Mouse (Mus musculus) embryonic facial prominence, embryonic 14.5 days (tissue): ENCODE measurements at regions not wholly inside any gene's neighbourhood (a gene's known extent, or its start where the extent isn't known, plus 50 kb on each side); places are given as distances from the start of the nearest gene placed in this dataset.

Source experiments
- ATAC-seq: fragments of 200-750 bp; cut with Nextera tagmentation; 2 replicates; pipeline ENCODE4 v1.8.0; 2017; ENCODE audit warnings: low read depth, moderate number of reproducible peaks, moderate TSS enrichment
- DNase-seq: peaks from one replicate; pipeline ENCODE4 v3.0.0-alpha.2; 2015; ENCODE audit warnings: low spot score
- H3K27ac ChIP-seq: fragments of 300-500 bp; sonication (generic); replicated peaks from 2 replicates; pipeline ENCODE4 v1.5.1; 2014; ENCODE audit warnings: low read depth, mild to moderate bottlenecking, low read length, moderate library complexity
- H3K27me3 ChIP-seq: fragments of 300-500 bp; sonication (generic); replicated peaks from 2 replicates; pipeline ENCODE4 v1.6.1; 2014; ENCODE audit warnings: low read length; ENCODE audit not compliant: control insufficient read depth, insufficient read depth
- H3K36me3 ChIP-seq: fragments of 300-500 bp; sonication (generic); 2 replicates; pipeline ENCODE4 v1.6.1; 2014; ENCODE audit warnings: low read length, mixed read lengths; ENCODE audit not compliant: control insufficient read depth, insufficient read depth
- H3K4me1 ChIP-seq: fragments of 300-500 bp; sonication (generic); 2 replicates; pipeline ENCODE4 v1.6.1; 2014; ENCODE audit warnings: antibody characterized with exemption, low read length; ENCODE audit not compliant: control insufficient read depth, insufficient read depth
- H3K4me2 ChIP-seq: fragments of 300-500 bp; sonication (generic); 2 replicates; pipeline ENCODE4 v1.6.1; 2014; ENCODE audit warnings: low read depth, mild to moderate bottlenecking, low read length, moderate library complexity, mixed read lengths
- H3K4me3 ChIP-seq: fragments of 300-500 bp; sonication (generic); 2 replicates; pipeline ENCODE4 v1.5.1; 2014; ENCODE audit warnings: low read depth, mild to moderate bottlenecking, low read length
- H3K9ac ChIP-seq: fragments of 300-500 bp; sonication (generic); 2 replicates; pipeline ENCODE4 v1.6.1; 2014; ENCODE audit warnings: low read depth, mild to moderate bottlenecking, low read length, moderate library complexity, mixed read lengths
- H3K9me3 ChIP-seq: fragments of 300-500 bp; sonication (generic); 2 replicates; pipeline ENCODE4 v1.6.1; 2016; ENCODE audit warnings: low read length; ENCODE audit not compliant: control insufficient read depth
- WGBS: fragments of 180-500 bp; shearing (Covaris S2); extraction: QIAGEN DNeasy Blood & Tissue Kit; methylation state at CpG from one replicate; pipeline ENCODE4 v1.1.7; 2014; 5-methylcytosine and 5-hydroxymethylcytosine counted together

GRCm38 (mm10) chr16:15084147-15084752 is 177.8 kb downstream of the Efcab1 start:
- DNase-seq (peak; percentile 56), ATAC-seq (peak; percentile 70)
- peak overlapping the region; percentile 75 for H3K4me2 ChIP-seq
- WGBS = 14% methylated on average over 10 of the region's 10 CpGs
- H3K36me3 ChIP-seq = no peaks in the 10 kb centered on the region
- no peaks in the 10 kb centered on the region for H3K9me3 ChIP-seq
- H3K27me3 ChIP-seq = no peaks in the 10 kb centered on the region
- H3K4me3 ChIP-seq = peak overlapping the region; percentile 49
- peak overlapping the region; percentile 63 for H3K9ac ChIP-seq
- H3K4me1 ChIP-seq = peaks cover 11% of the 10 kb centered on the region
- peak overlapping the region; percentile 96 for H3K27ac ChIP-seq

GRCm38 (mm10) chr16:15084753-15085728 is 178.6 kb downstream of the Efcab1 start:
- Histone ChIP-seq H3K36me3 (no peaks in the 10 kb centered on the region), H3K9me3 (no peaks in the 10 kb centered on the region), H3K9ac (peak overlapping the region; percentile 63), H3K27ac (peak overlapping the region; percentile 96), H3K4me2 (peak overlapping the region; percentile 75), H3K4me3 (peak overlapping the region; percentile 49), H3K4me1 (peaks cover 11% of the 10 kb centered on the region), H3K27me3 (no peaks in the 10 kb centered on the region)
- peak; percentile 84 for DNase-seq
- WGBS = under 1% methylated on average over 56 of the region's 56 CpGs
- ATAC-seq = peak; percentile 91

- no peak overlapping the region for H3K9ac ChIP-seq
- no peak overlapping the region for H3K4me3 ChIP-seq
- H3K36me3 ChIP-seq = no peaks in the 10 kb centered on the region
- peaks cover 11% of the 10 kb centered on the region for H3K4me1 ChIP-seq
- no peak overlapping the region for H3K4me2 ChIP-seq
- no peaks in the 10 kb centered on the region for H3K27me3 ChIP-seq
- no peak for ATAC-seq
- WGBS = 74% methylated on average over 4 of the region's 4 CpGs
- H3K27ac ChIP-seq = no peak overlapping the region
- DNase-seq = peak; percentile 50
- no peaks in the 10 kb centered on the region for H3K9me3 ChIP-seq
These were observed 180.2 kb downstream of the Efcab1 start for GRCm38 (mm10) chr16:15086556-15086955.

GRCm38 (mm10) chr16:15103938-15104337 is 197.5 kb downstream of the Efcab1 start:
- Histone ChIP-seq H3K27ac (no peak overlapping the region), H3K27me3 (no peaks in the 10 kb centered on the region), H3K9me3 (0 out of 2 replicates have a peak, but pooled peaks cover 2% of the 10 kb centered on the region), H3K4me1 (no peaks in the 10 kb centered on the region), H3K4me3 (no peak overlapping the region), H3K4me2 (no peak overlapping the region), H3K9ac (no peak overlapping the region), H3K36me3 (no peaks in the 10 kb centered on the region)
- WGBS = 26% methylated on average over 1 of the region's 1 CpGs
- DNase-seq = peak; percentile 82
- peak; percentile 57; the same call in 1 of the 2 replicates for ATAC-seq

GRCm38 (mm10) chr16:15107234-15107633 is 200.8 kb downstream of the Efcab1 start:
- ATAC-seq (no peak), DNase-seq (no peak)
- H3K27ac ChIP-seq = no peak overlapping the region
- 0 out of 2 replicates have a peak, but pooled peaks cover 2% of the 10 kb centered on the region for H3K9me3 ChIP-seq
- H3K4me1 ChIP-seq = no peaks in the 10 kb centered on the region
- H3K9ac ChIP-seq = no peak overlapping the region
- no peaks in the 10 kb centered on the region for H3K27me3 ChIP-seq
- H3K4me3 ChIP-seq = no peak overlapping the region
- H3K4me2 ChIP-seq = no peak overlapping the region
- H3K36me3 ChIP-seq = no peaks in the 10 kb centered on the region
- 82% methylated on average over 1 of the region's 1 CpGs for WGBS

GRCm38 (mm10) chr16:15113131-15113530 is 204.1 kb upstream of the Gm21897 start:
- peaks cover 2% of the 10 kb centered on the region; the same call in 1 of the 2 replicates for H3K9me3 ChIP-seq
- H3K27me3 ChIP-seq = no peaks in the 10 kb centered on the region
- ATAC-seq (no peak), DNase-seq (no peak)
- no peaks in the 10 kb centered on the region for H3K36me3 ChIP-seq
- no peak overlapping the region for H3K4me3 ChIP-seq
- no peak overlapping the region for H3K9ac ChIP-seq
- 48% methylated on average over 2 of the region's 2 CpGs for WGBS
- no peak overlapping the region for H3K4me2 ChIP-seq
- peaks cover 28% of the 10 kb centered on the region for H3K4me1 ChIP-seq
- no peak overlapping the region for H3K27ac ChIP-seq

GRCm38 (mm10) chr16:15113989-15114556 is 203.2 kb upstream of the Gm21897 start:
- peak overlapping the region; percentile 26; the same call in 1 of the 2 replicates for H3K4me2 ChIP-seq

GRCm38 (mm10) chr16:15114574-15115230 is 202.6 kb upstream of the Gm21897 start:
- Histone ChIP-seq H3K9me3 (peaks cover 2% of the 10 kb centered on the region; the same call in 1 of the 2 replicates), H3K4me1 (peaks cover 28% of the 10 kb centered on the region), H3K36me3 (no peaks in the 10 kb centered on the region), H3K9ac (no peak overlapping the region), H3K27ac (peak overlapping the region; percentile 74), H3K27me3 (no peaks in the 10 kb centered on the region), H3K4me2 (no peak overlapping the region; the same call in 1 of the 2 replicates), H3K4me3 (no peak overlapping the region)
- 36% methylated on average over 4 of the region's 4 CpGs for WGBS
- ATAC-seq = peak; percentile 88
- peak; percentile 78 for DNase-seq

More at GRCm38 (mm10) chr16:15113989-15114556, 203.2 kb upstream of the Gm21897 start:
- WGBS = 20% methylated on average over 5 of the region's 5 CpGs
- Histone ChIP-seq H3K9me3 (peaks cover 2% of the 10 kb centered on the region; the same call in 1 of the 2 replicates), H3K36me3 (no peaks in the 10 kb centered on the region), H3K27ac (peak overlapping the region; percentile 74), H3K4me3 (no peak overlapping the region), H3K27me3 (no peaks in the 10 kb centered on the region), H3K4me1 (peaks cover 28% of the 10 kb centered on the region), H3K9ac (no peak overlapping the region)
- DNase-seq = peak; percentile 15
- ATAC-seq = no peak
